Mouse (Mus musculus): ENCODE measurements around the gene Gm20388.

GRCm38 (mm10) chr8:120475462-120476201 is 565.0 kb downstream of the Gm20388 start:
- TF ChIP-seq ZC3H11A (IDR thresholded peaks at IDR 0.05; ENCODE audit: borderline replicate concordance, low read depth, low read length) = no peak
- TF ChIP-seq HCFC1 (IDR thresholded peaks at IDR 0.05; ENCODE audit: borderline replicate concordance, insufficient read depth, low read length) = no peak
